22 mouse cellular contexts compared by ENCODE assay signal in the genomic region with DNA sequence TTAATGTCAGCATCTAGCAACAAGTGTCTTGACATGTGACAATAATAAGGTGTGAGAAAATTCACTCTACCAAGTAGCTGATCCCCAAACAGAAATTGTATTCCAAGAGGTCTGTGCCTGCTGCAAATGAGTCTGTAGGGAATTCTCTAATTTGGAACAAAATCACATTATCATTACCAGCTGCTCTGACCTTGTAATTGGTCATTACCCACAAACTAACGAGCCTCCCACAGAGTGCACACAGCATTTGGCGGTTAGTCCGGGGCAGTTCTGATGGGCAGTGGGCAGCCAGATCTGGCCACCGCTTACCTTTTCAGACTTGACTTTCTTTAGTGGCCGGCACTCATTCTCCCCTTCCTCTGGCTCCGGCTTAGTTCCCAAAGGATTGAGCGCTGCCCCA. TPM values are rescaled to one million over a fixed set of nuclear protein-coding genes. Genes with fewer than 3 reads are reported as not detected.
DNase-seq lines count a peak whose midpoint lies in the region; ATAC-seq and TF ChIP-seq lines count a peak whose summit lies in the region.
"Had no signal": no experiment of that assay in that cellular context is flagged by ENCODE, and none has a peak within 500 bp of the region (broad histone marks: within the 10 kb centered on the region; RNA-seq: fewer than 3 reads in every experiment).

No protein-coding gene starts in this region.

- no peak for TF ChIP-seq POLR2A in thymus, adult 2 months (IDR thresholded peaks at IDR 0.05; ENCODE audit: control insufficient read depth, extremely low read depth, insufficient read depth, low read length, poor library complexity)

- no peak for TF ChIP-seq CTCF in stomach, postnatal 0 days (IDR thresholded peaks at IDR 0.05; ENCODE audit: low read depth)
- TF ChIP-seq CTCF in thymus, adult 2 months (IDR thresholded peaks at IDR 0.05; ENCODE audit: borderline replicate concordance, control insufficient read depth, extremely low read depth, insufficient read depth, low read length, poor library complexity) = no peak

- H3K4me3 ChIP-seq in stomach, embryonic 15.5 days (replicated peaks) = no peak overlapping the region
- H3K4me3 ChIP-seq in stomach, postnatal 0 days (ENCODE audit: low read depth, low read length) = no peak overlapping the region
- no peak overlapping the region for H3K4me3 ChIP-seq in limb, embryonic 12.5 days (replicated peaks)
- H3K4me3 ChIP-seq in thymus, adult 2 months (ENCODE audit: control insufficient read depth, insufficient read depth, low read length) = no peak overlapping the region
- H3K4me3 ChIP-seq: embryonic facial prominence, embryonic 13.5 days; heart, embryonic 10.5 days; limb, embryonic 15.5 days; midbrain, embryonic 15.5 days; neural tube, embryonic 12.5 days had no signal

- H3K4me1 ChIP-seq in stomach, embryonic 15.5 days = no peaks in the 10 kb centered on the region
- peaks cover 12% of the 10 kb centered on the region; the same call in 1 of the 2 replicates for H3K4me1 ChIP-seq in stomach, postnatal 0 days (replicated peaks; ENCODE audit: control insufficient read depth, insufficient read depth)
- H3K4me1 ChIP-seq in limb, embryonic 12.5 days (replicated peaks) = peaks cover 36% of the 10 kb centered on the region
- H3K4me1 ChIP-seq in thymus, adult 2 months (replicated peaks; ENCODE audit: control insufficient read depth, insufficient read depth, low read length) = no peaks in the 10 kb centered on the region

- 93% methylated on average over 7 of the region's 7 CpGs for WGBS in stomach, embryonic 15.5 days
- 93% methylated on average over 7 of the region's 7 CpGs for WGBS in stomach, postnatal 0 days
- 37% methylated on average over 7 of the region's 7 CpGs for WGBS in limb, embryonic 12.5 days
- WGBS in thymus, adult 2 months = 98% methylated on average over 7 of the region's 7 CpGs

- DNase-seq in heart, adult 11 months = peak; percentile 78
- DNase-seq in heart, adult 18-20 months = no peak
- no peak for DNase-seq in stomach, postnatal 0 days (ENCODE audit: low spot score)
- DNase-seq in thymus, adult 2 months = no peak
- no peak for DNase-seq in left cerebral cortex, adult 8-10 months (ENCODE audit: low spot score in 2 of 2)
- DNase-seq: cerebellum, adult 2 months; cerebellum, postnatal 25 days; heart, postnatal 4 days; kidney, adult 18-20 months; kidney, postnatal 10 days; lung, postnatal 4 days; right cerebral cortex, adult 18-20 months; right cerebral cortex, postnatal 4 days; thymus, adult 18-20 months had no signal

- no peak for ATAC-seq in stomach, embryonic 15.5 days (ENCODE audit: insufficient read depth, low FRiP score, low read depth)
- ATAC-seq in stomach, postnatal 0 days (ENCODE audit: low FRiP score, low TSS enrichment) = no peak
- no peak for ATAC-seq in limb, embryonic 12.5 days (ENCODE audit: insufficient number of reproducible peaks, insufficient read depth, low FRiP score, low TSS enrichment, low read depth)
- ATAC-seq: midbrain, embryonic 15.5 days had no signal

- H3K27ac ChIP-seq in stomach, embryonic 15.5 days = peak overlapping the region; percentile 10; the same call in 1 of the 2 replicates
- no peak overlapping the region for H3K27ac ChIP-seq in stomach, postnatal 0 days (replicated peaks)
- peak overlapping the region; percentile 23; the same call in 1 of the 2 replicates for H3K27ac ChIP-seq in limb, embryonic 12.5 days
- H3K27ac ChIP-seq in thymus, adult 2 months (ENCODE audit: control insufficient read depth, insufficient read depth, low read length) = no peak overlapping the region
- H3K27ac ChIP-seq: embryonic facial prominence, embryonic 13.5 days; heart, embryonic 10.5 days; liver, embryonic 14.5 days; neural tube, embryonic 12.5 days had no signal

- H3K9me3 ChIP-seq in stomach, embryonic 15.5 days = no peaks in the 10 kb centered on the region
- no peaks in the 10 kb centered on the region for H3K9me3 ChIP-seq in stomach, postnatal 0 days (ENCODE audit: control insufficient read depth, low read length)
- H3K9me3 ChIP-seq in limb, embryonic 12.5 days = no peaks in the 10 kb centered on the region
- H3K9me3 ChIP-seq: embryonic facial prominence, embryonic 13.5 days; heart, embryonic 10.5 days; limb, embryonic 15.5 days; midbrain, embryonic 15.5 days; neural tube, embryonic 12.5 days had no signal

- no peak overlapping the region for H3K4me2 ChIP-seq in stomach, embryonic 15.5 days
- H3K4me2 ChIP-seq in stomach, postnatal 0 days (replicated peaks; ENCODE audit: low read depth) = no peak overlapping the region
- peak overlapping the region; percentile 10; the same call in 1 of the 2 replicates for H3K4me2 ChIP-seq in limb, embryonic 12.5 days
- H3K4me2 ChIP-seq: embryonic facial prominence, embryonic 13.5 days; limb, embryonic 15.5 days; midbrain, embryonic 15.5 days; neural tube, embryonic 12.5 days had no signal

- TF ChIP-seq EP300 in stomach, postnatal 0 days (optimal IDR thresholded peaks at IDR 0.05) = no peak

- no peaks in the 10 kb centered on the region for H3K27me3 ChIP-seq in stomach, embryonic 15.5 days (replicated peaks)
- H3K27me3 ChIP-seq in stomach, postnatal 0 days (ENCODE audit: control insufficient read depth, insufficient read depth, low read length) = no peaks in the 10 kb centered on the region
- no peaks in the 10 kb centered on the region for H3K27me3 ChIP-seq in limb, embryonic 12.5 days
- H3K27me3 ChIP-seq in thymus, adult 2 months (ENCODE audit: control insufficient read depth, insufficient read depth, low read length) = no peaks in the 10 kb centered on the region
- H3K27me3 ChIP-seq: embryonic facial prominence, embryonic 13.5 days; limb, embryonic 15.5 days; midbrain, embryonic 15.5 days; neural tube, embryonic 12.5 days had no signal

- no peak overlapping the region for H3K9ac ChIP-seq in stomach, embryonic 15.5 days
- H3K9ac ChIP-seq in stomach, postnatal 0 days (ENCODE audit: low read length) = no peak overlapping the region
- 0 out of 2 replicates have a peak overlapping the region, but pooled peaks have one; percentile 2 for H3K9ac ChIP-seq in limb, embryonic 12.5 days (replicated peaks)
- H3K9ac ChIP-seq: limb, embryonic 15.5 days; liver, embryonic 14.5 days; midbrain, embryonic 15.5 days; neural tube, embryonic 12.5 days had no signal

- H3K36me3 ChIP-seq in stomach, embryonic 15.5 days = peaks cover 4% of the 10 kb centered on the region
- H3K36me3 ChIP-seq in stomach, postnatal 0 days (ENCODE audit: control insufficient read depth, insufficient read depth, low read length) = 0 out of 2 replicates have a peak, but pooled peaks cover 8% of the 10 kb centered on the region
- peaks cover 17% of the 10 kb centered on the region; the same call in 1 of the 2 replicates for H3K36me3 ChIP-seq in limb, embryonic 12.5 days
- H3K36me3 ChIP-seq in thymus, adult 2 months (ENCODE audit: control insufficient read depth, insufficient read depth, low read length) = no peaks in the 10 kb centered on the region
- H3K36me3 ChIP-seq: midbrain, embryonic 15.5 days had no signal

RNA-seq across cellular contexts. Expression of gene Zfp609, which starts 33.1 kb away (rescaled TPM):
- 10 to 100 TPM; 19.2 to 22.4 TPM for total RNA-seq in heart, adult 18-20 months (2021)
- polyA plus RNA-seq in stomach, embryonic 15.5 days (2015; fragmentation: Nextera tagmentation; extraction: Ambion mirVana) = 6.4 and 6.5 TPM in 2 replicates
- polyA plus RNA-seq in stomach, postnatal 0 days (2015; fragmentation: Nextera tagmentation; extraction: Ambion mirVana) = 2.4 and 2.7 TPM in 2 replicates
- 8.7 and 9.3 TPM in 2 replicates for polyA plus RNA-seq in limb, embryonic 12.5 days (2016; fragmentation: Nextera tagmentation; extraction: Ambion mirVana)
- 8.0 and 10.8 TPM in 2 replicates for polyA plus RNA-seq in thymus, adult 2 months (2012; rRNA removed)
- 10 to 100 TPM; 47.1 to 51.9 (median 49.0) TPM for total RNA-seq in left cerebral cortex, adult 8-10 months (2022)

Comparison
In these comparisons a context has a peak if more than half of its experiments do, and no peak if none do; other contexts are left out.
1. H3K27ac ChIP-seq: peak in stomach, embryonic 15.5 days (single experiment) and limb, embryonic 12.5 days (single experiment); none in stomach, postnatal 0 days (single experiment) and thymus, adult 2 months (single experiment).